Mouse (Mus musculus) embryonic fibroblast, embryonic 13.5 days (primary cell): Measurements from ENCODE around the gene Gm47985. TPM values are rescaled to one million over a fixed set of nuclear protein-coding genes. Genes with fewer than 3 reads are reported as not detected.
A peak's percentile ranks its signal among the peaks of the same experiment; 100 is the strongest.

Source experiments
- H3K27ac ChIP-seq: 2 replicates; pipeline ENCODE4 v1.5.1; 2012; ENCODE audit warnings: low read length, control low read depth, inconsistent platforms; ENCODE audit not compliant: insufficient read depth
- H3K4me1 ChIP-seq: 2 replicates; pipeline ENCODE4 v1.6.1; 2011; ENCODE audit warnings: low read length; ENCODE audit not compliant: control insufficient read depth, insufficient read depth
- H3K4me3 ChIP-seq: 2 replicates; pipeline ENCODE4 v1.5.1; 2011; ENCODE audit warnings: mild to moderate bottlenecking, control low read depth, low read length; ENCODE audit not compliant: insufficient read depth
- CTCF ChIP-seq: IDR thresholded peaks from 2 replicates; pipeline ENCODE4 v1.5.1; 2011; ENCODE audit warnings: mild to moderate bottlenecking, control low read depth, low read length, moderate library complexity, borderline replicate concordance; ENCODE audit not compliant: insufficient read depth
- POLR2A ChIP-seq: IDR thresholded peaks from 2 replicates; pipeline ENCODE4 v1.6.1; 2011; ENCODE audit warnings: low read depth, mild to moderate bottlenecking, control low read depth, low read length, moderate library complexity
- polyA plus RNA-seq: library from polyadenylated mRNA; stranded (reverse); fragments of >200 nt; gene quantifications from 2 replicates; pipeline ENCODE4 v1.2.4, GENCODE M21; 2011; ENCODE audit warnings: low read depth; ENCODE audit not compliant: missing spikeins, insufficient read length

The Gm47985 gene
- polyA plus RNA-seq, 1 experiment, result not detected

DNA sequence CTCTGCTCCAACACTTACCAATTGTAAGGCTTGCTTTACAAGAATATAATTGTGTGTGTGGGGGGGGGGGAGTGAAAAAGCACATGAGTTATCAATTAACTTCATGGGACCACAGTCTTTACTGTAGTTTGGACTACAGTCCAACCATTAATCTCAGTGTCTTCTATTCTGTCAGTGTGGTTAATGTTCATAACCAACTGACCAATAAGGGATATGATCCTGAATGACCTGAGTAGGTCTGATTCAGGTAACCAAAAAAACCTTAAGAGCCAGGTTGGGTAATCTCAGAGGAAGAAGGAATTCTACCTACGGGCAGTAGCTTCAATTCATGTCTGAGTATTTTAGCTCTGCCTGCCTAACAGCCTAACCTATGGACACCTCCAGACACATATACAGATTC, 42.2 kb downstream of the Gm47985 start:
- no peak for TF ChIP-seq CTCF
- TF ChIP-seq POLR2A, result no peak
- Histone ChIP-seq H3K27ac (no peak overlapping the region), H3K4me1 (peaks cover 6% of the 10 kb centered on the region; the same call in 1 of the 2 replicates), H3K4me3 (no peak overlapping the region)

DNA sequence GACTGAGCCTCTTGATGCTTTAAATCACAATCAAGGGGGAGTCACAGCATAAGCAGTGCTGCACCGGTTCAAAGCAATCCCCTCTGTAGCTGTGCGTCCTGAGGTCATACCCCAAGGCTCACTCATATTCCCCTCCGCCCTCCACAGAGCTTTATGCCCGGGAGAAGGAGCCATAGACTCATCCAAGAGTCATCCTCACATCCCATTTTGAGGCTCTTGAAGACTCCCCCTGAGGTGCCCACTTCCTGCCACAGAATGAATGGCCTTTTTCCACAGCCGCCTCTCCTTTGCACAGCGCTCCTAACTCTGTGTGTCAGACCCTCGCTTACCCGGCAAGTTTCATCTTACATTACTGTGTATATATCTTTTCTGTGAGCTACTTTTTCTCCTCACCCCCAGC, 45.2 kb downstream of the Gm47985 start:
- TF ChIP-seq POLR2A (no peak), CTCF (no peak)
- Histone ChIP-seq H3K4me1 (peaks cover 6% of the 10 kb centered on the region; the same call in 1 of the 2 replicates), H3K4me3 (no peak overlapping the region), H3K27ac (peak overlapping the region; percentile 13; the same call in 1 of the 2 replicates)

DNA sequence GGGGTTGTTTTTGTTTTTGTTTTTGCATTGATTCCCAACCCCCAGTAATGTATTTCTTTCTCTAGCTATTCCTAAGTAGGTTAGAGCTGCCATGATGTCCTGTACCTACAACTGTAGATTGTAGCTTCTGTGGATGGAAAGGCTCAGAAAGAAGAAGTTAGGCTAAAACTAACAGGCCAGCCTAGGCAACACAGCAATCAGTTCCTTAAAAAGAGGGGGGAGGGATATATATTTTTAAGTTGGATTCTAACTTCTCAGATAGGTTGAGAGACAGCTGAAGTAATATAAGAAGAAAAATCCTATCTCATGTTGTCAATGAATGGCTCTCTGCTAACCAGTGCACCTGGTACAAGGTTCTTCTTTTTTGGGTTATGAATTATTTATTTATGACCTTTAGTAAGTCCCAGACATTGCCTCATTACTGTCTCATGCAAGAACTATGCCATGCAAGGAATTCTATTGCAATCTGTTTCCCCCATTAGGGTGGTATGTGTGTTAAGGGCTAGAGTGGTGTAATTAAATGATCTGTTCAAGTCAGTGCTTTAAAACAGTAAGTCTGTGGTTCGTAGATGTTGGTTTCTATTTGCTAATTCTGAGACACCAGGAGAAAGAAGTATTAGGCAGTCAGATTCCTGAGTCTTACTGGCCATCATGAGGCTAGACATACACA, 46.1 kb downstream of the Gm47985 start:
- no peak overlapping the region for H3K4me3 ChIP-seq
- no peak for TF ChIP-seq CTCF
- no peak for TF ChIP-seq POLR2A
- peaks cover 6% of the 10 kb centered on the region for H3K4me1 ChIP-seq
- no peak overlapping the region for H3K27ac ChIP-seq

DNA sequence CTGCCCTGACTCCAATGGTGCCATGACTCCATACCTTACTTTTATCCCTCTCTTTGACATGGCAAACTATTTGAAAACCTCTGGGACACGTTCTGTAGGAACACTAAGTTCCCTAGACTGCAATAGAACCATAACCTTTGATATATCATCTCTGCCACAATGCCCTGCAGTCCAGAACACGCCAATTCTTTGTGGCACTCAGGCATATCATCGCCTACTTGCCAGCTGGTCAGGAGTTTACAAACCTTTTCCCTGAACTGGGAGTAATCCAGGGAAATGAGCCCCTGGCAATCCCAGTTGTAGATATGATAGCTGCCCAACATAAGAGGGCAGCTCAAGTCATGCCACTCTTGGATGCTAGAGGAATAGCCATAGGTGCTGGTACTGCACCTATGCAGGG, 50.0 kb downstream of the Gm47985 start:
- TF ChIP-seq POLR2A, result no peak
- TF ChIP-seq CTCF, result no peak
- no peak overlapping the region for H3K4me3 ChIP-seq
- no peak overlapping the region for H3K27ac ChIP-seq
- H3K4me1 ChIP-seq, result peaks cover under 1% of the 10 kb centered on the region; the same call in 1 of the 2 replicates

DNA sequence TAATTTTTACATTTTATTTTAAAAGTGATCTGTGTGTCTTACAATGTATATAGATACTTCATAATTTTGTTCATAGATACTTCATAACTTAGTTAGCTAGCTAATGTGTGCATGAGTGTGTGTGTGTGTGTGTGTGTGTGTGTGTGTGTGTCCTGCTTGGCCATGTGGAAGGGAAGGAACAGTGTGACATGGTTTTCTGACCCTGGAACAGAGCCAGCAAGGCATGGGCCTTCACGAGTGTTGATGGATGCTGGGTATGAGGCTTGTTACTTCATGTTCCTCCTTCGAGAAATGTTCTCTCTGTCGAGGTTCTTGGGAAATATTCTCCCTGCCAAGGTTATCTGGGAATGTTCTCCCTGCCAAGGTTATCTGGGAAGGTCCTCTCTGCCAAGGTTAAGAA, 51.4 kb downstream of the Gm47985 start:
- H3K27ac ChIP-seq, result no peak overlapping the region
- TF ChIP-seq CTCF, result no peak
- no peak for TF ChIP-seq POLR2A
- H3K4me1 ChIP-seq, result no peaks in the 10 kb centered on the region; the same call in 1 of the 2 replicates
- no peak overlapping the region for H3K4me3 ChIP-seq

Other genes with a start within 250 kb of the Gm47985 start
- 5.7 and 24.8 TPM in 2 replicates for gene Hmcn1, start 189.1 kb upstream of the Gm47985 start, polyA plus RNA-seq
- not detected in 2 replicates for gene Gm8947, start 9.8 kb downstream of the Gm47985 start, polyA plus RNA-seq
- gene Gm47995, start 15.9 kb downstream of the Gm47985 start, polyA plus RNA-seq, result not detected in 2 replicates
- gene 3110040M04Rik, start 21.6 kb downstream of the Gm47985 start, polyA plus RNA-seq, result not detected in 2 replicates
- not detected in 2 replicates for gene Gm47996, start 27.6 kb downstream of the Gm47985 start, polyA plus RNA-seq
- 91.0 and 105 TPM in 2 replicates for gene Ivns1abp, start 161.9 kb downstream of the Gm47985 start, polyA plus RNA-seq
- gene Swt1, start 245.9 kb downstream of the Gm47985 start, polyA plus RNA-seq, result 15.6 and 19.4 TPM in 2 replicates
- 33.7 and 33.9 TPM in 2 replicates for gene Trmt1l, start 246.0 kb downstream of the Gm47985 start, polyA plus RNA-seq